Mouse (Mus musculus): ENCODE measurements at regions not wholly inside any gene's neighbourhood (a gene's known extent, or its start where the extent isn't known, plus 50 kb on each side); places are given as distances from the start of the nearest gene placed in this dataset.
A peak's percentile ranks its signal among the peaks of the same experiment; 100 is the strongest.

DNA sequence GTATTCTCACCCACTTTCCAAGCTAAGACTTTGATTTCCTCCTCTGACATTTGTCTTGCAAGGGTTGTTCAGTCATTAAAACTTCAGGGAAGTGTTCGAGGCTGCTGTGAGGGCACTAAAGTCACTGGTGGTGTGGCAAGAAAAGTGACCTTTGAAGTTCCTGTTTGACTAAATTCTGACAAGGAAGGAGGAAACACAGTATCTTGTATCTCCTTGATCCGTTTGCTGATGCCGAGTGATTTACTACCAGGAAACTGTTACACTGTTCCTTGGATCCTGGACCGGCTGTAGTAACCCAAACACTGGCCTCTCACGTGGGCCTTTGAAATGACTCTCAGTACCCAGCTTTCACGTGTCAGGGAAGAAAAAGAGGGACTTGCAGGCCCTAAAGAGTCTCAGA lies 53.5 kb upstream of the Ralgapa2 start:
- no peak for DNase-seq (ENCODE audit: low spot score)

DNA sequence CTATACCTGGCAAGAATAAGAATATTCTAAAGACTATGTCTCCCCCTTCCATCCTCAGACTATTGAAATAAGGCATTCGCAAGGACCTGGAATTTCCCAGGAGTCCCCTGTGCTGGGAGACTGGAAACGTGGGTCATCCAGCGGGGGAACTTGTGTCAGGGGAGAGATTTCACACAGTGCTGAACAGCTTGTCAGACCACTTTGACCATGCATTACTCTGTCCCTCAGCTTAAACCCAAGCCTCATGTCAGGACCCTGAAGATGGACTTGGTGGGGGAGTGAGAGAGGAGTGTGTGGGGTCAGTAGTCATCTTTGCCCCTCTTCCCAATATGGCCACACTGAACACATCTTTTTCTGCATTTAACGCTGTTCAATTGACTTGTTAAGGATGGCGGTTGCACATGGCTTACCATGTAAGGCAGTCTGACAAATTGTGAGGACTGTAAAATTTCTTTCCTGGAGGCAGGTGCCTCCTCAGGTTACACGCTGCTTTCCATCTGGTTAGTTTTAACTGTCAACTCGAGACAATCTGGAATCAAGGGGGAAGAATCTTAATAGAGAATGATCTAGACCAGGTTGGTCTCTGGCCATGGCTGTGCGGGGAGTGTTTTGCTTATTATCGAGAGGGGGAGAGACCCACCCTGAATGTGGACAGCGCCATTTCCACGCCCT lies 56.2 kb upstream of the Ralgapa2 start:
- no peak for DNase-seq (ENCODE audit: low spot score)

DNA sequence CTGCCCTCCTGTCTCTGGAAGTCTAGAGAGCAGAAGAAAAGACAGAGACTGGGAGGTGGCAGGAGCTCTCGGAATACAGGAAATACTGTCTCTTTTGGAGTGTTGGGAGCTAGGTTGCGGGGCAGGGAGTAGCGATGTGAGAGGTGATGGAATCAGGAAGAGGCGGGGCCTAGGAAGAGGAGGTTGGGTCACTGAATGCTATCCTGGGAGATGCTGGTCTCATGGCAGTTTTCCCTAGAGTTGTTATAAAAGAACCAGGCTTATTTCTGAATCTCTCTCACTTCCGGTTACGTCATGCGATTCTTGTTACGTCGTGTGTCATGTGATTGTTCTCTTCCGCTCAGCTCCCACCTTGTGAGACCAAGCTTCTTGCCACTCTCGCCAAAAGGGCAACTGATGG lies 58.9 kb upstream of the Ralgapa2 start:
- DNase-seq (ENCODE audit: low spot score): no peak

DNA sequence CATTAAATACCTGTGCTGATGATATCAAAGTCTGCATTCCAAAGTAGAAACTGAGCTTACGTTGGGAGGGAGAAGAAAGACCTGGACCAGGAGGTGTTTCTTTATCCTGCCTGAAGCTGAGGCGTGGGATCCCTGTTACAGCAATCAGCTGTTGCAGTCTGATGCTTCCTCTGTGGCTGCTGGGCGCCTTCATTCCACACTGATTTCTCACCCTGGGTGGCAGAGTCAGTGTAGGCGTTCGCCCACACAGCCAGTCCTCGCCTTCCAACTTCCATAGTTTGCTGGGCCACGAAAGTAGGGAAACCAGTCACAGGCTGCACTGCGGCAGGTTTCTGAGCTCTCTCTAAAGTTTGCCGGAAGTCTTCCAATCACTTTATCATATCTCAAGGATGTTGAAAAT lies 59.7 kb upstream of the Ralgapa2 start:
- DNase-seq (ENCODE audit: low spot score): no peak

DNA sequence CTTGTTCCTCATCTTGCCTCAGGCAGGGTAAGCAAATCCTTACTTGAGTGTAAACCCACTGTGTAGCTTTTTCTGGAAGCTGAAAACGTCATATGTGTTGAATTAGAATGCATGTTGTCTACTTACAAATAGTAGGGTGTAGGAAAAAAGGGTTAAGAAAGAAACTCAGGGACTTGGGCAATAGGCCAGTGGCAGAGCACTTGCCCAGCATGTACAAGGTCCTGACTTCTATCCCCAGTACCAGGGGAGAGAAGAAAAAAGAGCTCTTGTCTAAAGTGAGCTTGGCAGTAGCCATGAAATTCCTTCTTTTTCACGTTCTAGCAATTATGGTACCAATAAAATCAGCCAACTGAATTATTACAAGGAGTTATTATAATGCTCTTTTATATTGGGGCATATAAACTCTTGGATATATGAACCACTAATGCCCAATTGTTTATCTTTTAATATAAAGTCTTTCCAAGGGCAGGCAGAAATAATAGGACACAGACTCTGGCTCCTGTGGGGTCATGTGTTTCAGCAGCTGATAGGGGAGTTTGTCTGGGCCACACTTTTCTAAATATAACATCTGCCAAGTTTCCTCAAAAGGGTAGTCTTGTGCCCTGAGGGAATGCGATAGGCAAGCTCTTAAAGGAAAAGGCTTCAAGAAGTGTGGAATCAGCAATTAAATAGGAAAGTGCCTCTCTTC lies 63.6 kb upstream of the Ralgapa2 start:
- DNase-seq (ENCODE audit: low spot score): no peak

DNA sequence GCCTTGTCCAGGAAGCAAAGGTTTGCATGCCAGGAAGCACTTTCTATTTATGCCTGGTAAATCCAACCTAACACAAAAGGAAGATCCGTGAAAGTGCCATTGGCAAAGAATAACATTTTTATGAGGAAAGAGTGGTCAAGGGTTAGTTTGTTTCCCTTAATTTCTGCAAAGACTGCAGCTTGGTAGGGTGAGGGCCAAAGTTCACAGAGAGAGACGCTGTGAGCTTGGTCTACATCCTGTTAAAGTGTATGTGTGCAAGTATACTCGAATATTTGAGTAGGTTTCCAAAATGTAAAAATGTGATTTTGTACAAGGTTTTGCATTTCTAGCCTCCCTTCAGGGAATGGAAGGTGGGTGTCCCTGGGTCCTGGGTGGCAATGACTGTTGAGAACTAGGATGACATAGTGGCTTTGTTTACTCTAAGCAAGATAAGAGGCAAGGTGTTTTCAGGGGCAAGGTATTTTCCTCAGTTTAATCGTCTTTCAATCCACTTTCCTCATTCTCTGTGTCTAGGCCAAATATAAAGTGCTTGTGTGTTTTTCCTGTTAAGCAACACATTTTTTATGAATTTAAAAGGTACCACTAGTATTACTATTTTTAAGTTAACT lies 64.3 kb upstream of the Ralgapa2 start:
- DNase-seq (ENCODE audit: low spot score): no peak

DNA sequence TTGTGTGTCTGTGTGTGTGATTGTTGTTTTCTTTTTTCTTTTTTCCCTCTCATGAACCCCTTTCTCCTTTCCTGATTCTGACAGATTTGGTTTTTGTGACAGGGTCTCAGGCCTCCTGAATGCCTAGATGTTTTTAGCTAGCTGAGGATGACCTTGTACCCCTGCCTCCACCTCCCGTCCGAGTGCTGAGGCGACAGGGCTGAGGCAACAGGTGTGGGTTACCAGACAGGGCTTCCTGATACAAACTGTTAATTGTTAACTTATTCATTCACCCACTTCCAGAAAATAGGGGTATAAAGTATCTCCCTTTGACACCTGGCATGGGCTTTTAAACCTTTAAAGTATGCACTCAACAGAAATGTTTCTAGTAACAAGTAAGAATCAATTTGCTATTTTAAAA lies 65.0 kb upstream of the Ralgapa2 start:
- no peak for DNase-seq (ENCODE audit: low spot score)

DNA sequence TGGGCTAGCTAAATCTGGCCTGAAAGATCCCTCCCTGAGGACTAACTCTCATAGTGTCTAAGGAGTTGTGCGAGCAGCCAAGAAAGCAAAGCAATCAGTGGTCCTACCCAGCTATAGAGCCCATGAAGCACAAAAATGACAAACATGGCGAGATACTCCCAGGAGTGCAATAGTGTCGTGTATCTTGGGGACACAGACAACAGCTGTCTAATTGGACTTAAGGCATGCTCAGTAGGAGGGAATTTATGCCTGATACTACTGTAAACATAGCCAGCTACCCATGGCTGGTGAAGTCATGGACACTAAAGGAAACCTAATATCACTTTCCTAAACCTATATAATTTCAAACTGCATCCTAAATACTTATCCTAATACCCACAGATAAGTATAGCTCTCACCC lies 69.1 kb upstream of the Ralgapa2 start:
- no peak for DNase-seq (ENCODE audit: low spot score)

DNA sequence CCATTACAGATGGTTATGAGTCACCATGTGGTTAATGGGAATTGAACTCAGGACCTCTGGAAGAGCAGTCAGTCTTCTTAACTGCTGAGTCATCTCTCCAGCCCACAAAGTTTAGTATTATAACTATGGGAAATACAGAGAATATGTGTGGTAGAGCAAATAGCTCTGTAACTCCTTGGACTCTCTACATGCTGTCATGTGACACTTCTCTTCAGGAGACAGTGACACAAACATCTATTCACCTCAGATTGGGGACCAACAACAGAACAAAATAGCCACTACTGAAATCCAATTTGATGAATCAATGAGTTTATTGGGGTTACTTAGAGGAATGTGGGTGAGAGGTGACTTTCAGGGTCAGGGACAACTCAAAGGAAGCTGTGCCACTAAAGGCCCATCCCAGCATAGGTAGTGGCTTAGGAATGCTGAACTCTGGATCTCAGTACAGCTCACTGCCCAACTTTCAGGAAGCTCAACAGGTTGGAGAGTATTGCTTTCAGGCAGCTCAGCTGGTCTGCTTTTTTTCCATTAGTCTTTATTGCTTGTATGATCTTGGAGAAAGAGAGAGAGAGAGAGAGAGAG lies 71.8 kb upstream of the Ralgapa2 start:
- no peak for DNase-seq (ENCODE audit: low spot score)

DNA sequence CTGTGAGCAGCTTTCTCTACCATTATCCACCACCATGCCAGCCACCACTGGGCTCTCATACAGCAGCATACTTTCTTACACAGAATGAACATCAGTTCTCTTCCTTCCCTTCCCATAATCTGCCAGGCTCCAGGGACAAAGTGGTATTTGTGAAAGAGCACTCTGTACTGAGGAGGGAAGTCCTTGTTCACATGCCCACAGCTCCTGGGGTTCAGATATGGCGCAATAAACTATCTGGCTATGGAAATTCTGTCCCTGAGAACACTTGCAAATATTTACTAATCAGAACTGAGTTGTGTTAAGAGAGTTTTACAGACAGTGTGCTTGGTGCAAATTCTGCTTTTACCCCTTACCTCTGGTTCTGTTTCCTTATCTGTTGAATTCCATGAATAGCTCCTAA lies 74.2 kb upstream of the Ralgapa2 start:
- no peak for DNase-seq (ENCODE audit: low spot score)

DNA sequence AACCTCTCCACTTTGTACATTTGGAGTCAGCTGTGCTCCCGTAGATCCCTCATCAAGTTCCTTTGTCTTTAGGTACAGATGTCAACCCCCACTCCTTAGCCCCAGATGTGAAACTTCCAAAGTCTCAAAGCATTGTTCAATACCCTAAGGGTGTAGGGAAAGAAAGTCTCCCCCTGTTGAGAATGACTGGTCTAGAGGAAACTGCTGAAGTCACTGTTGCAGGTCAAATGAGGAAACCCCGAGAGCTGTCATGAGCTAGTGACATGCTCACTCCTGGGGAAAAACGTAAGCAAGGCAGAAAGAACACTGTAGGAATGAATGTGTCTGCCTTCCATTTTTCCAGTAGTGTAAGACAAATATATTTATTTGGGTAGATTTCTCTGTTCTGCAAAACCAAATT lies 74.8 kb upstream of the Ralgapa2 start:
- no peak for DNase-seq (ENCODE audit: low spot score)

DNA sequence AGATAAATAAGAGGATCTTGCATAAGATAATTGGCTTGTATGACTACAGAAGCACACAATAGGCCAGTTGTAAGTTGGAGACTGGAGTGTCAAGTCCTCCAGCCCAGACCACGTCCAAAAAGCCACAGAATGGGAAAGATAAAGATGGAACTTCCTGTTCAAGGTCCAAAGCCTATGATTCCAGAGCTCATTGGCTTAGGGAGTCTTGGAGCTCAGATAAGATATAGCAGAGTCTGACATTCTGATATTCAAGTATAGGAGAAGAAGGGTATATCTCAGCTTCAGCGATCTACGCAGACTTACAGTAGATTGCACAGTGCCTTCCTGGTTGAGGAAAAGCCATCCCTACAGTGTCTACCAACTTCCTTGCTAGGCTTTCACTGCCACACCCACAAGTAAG lies 77.7 kb upstream of the Ralgapa2 start:
- DNase-seq (ENCODE audit: low spot score): no peak

DNA sequence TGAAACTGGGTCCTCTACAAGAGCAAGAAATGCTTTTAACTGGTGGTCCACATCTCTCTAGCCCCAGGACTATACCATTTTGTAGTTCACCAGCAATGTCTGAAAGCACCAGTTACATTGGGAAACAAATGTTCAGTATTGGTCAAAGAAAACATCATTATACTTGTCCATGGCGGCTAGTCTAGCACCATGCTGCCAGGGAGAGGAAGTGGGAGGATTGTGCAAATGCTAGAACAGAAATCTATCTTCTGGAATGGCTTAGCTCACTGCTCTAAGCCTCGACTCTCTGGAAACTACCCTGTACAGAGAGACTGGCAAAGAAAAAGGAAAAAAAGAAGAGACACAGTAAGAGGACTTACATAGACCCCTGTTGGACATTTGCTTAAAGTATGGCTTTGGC lies 81.1 kb upstream of the Ralgapa2 start:
- no peak for DNase-seq (ENCODE audit: low spot score)

DNA sequence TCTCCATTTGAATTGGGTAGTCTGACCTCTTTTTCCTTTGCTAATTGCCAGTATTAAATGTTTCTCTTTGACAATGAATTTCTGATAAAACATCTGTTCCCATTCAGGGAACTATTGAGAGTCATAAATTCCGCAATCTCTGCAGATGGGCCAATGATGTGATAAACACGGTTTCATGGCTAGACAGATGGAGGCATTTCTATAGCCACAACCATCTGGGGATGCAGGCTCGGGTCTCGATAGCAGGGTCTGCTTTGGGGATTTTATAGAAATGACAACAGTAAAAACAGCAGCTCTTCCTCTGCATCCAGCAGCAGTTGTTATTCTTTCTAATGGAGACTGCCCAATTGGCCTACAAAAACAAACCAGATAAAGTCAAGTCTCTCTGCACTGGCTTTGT lies 82.1 kb upstream of the Ralgapa2 start:
- no peak for DNase-seq (ENCODE audit: low spot score)

DNA sequence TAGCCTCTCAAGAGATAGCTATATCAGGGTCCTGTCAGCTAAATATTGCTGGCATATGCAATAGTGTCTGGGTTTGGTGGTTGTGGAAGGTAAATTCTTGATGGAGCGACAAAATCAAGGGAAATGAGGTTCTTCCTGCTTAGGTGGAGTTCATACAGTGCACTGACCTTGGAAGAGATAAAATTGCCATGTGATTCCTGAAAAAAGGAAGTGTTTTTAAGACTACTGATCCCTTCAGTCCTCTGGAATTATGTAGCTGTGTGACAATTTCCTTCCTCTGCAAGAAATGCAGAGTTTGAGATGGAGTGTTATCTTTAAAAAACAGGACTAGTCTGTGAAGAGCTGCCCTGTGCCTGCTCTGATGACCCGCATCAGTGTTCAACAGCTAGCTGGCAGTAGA lies 83.5 kb upstream of the Ralgapa2 start:
- DNase-seq (ENCODE audit: low spot score): no peak

DNA sequence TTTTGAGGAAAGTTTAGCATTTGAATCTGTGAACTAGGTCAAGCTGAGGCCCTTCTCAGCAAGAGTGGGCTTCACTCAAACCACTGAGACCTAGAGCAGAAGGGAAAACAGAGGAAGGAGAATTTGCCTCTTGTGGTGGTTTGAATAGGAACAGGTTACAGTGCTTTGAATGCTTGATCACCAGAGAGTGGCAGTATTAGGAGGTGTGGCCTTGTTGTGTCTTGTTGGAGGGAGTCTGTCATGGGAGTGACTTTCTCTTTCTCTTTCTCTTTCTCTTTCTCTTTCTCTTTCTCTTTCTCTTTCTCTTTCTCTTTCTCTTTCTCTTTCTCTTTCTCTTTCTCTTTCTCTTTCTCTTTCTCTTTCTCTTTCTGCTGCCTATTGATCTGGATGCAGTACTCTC lies 94.0 kb upstream of the Ralgapa2 start:
- DNase-seq (ENCODE audit: low spot score): no peak

DNA sequence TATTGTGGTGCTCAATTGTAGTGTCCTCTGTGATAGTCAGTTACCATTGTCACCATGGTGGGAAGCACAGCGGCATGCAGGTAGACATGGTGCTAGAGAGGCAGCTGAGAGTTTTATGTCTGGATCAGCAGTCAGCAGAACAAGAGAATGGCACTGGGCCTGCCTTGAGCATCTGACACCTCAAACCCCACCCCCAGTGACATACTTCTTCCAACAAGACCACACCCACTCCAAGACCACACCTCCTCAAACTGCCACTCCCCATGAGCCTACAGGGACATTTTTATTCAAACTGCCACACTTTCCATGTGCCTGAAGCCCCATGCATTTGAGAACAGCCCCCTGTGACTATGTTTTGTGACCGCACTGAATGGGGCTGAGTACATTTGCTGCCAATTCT lies 98.8 kb upstream of the Ralgapa2 start:
- DNase-seq (ENCODE audit: low spot score): no peak

DNA sequence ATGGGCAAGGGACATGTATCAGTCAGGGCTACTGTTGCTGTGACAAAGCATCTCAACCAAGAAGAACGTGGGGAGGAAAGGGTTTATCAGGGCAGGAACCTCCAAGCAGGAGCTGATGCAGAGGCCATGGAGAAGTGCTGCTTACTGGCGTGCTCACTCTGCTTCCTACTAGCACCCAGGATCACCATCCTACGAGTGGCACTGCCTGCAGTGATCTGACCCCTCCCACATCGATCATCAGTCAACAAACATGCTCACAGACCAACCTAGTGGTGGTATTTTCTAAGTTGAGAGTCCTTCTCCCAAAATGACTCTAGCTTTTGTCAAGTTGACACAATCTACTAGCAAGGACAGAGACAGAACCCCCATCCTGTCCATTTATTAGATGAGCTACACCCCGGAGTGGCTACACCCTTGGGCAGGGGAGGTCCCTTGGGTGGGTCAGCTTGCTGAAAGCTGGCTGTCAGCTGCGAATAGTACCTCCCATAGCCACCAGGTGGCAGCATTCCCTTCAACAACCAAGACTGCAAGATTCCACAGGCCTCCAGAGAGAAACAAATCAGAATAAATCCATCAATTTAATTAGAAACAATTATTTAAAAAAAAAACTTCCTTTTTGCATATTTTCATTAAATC lies 99.9 kb upstream of the Ralgapa2 start:
- peak; percentile 58 for DNase-seq (ENCODE audit: low spot score)

DNA sequence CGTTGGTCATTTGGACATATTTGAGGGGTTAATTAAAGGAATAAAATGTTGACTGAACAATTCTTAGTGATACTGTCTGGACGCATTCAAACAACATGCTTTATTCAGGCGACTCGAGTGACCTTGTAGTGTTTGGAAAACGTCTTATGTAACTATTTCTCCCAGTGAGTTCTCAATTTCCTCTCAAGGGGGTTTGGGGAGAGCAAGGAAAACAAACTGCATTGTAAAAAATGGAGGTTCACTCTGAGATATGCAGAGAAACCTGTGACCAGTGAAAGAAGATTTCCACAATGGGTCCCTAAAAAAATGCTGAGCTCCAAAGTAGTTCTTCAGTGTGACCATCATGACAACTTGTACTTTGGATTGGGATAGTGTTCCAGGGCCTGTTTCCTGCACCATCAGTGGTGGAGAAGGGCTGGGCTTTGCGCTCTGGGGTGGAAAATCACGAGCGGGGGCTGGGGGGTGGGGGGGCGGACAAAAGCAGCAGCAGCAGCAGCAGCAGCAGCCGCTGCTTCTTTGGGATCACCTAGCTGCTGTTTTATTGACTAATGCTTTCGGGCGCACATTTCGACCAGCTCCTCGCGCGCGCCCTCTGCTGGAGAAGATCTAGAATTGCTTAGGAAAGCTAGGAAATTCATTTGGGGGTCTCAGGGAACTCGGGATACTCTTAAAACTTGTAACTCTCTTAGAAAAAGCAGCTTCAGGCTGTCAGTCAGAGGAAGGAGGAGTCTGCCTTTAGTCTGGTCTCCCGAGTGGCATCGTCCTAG lies 100.6 kb upstream of the Ralgapa2 start:
- peak; percentile 19 for DNase-seq (ENCODE audit: low spot score)

DNA sequence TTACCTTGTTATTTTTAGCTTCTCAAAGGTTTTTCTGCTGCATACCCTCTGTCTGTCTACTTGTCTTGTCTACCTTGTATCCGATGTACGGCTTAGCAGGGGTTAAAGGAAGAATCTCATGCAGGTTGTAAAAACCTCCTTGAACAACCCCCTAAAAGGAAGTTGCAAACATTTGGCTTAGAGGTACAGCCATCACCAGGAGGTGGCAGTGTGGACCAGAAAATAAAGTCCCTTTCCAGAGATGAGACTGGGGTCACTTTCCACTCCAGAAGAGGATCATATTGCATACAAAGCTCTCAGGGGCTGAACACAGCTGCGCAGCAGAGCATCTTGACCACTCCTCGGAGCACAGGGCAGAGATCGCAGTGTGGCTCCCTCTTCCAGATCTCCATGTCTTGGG lies 109.0 kb upstream of the Ralgapa2 start:
- DNase-seq (ENCODE audit: low spot score): peak; percentile 38

DNA sequence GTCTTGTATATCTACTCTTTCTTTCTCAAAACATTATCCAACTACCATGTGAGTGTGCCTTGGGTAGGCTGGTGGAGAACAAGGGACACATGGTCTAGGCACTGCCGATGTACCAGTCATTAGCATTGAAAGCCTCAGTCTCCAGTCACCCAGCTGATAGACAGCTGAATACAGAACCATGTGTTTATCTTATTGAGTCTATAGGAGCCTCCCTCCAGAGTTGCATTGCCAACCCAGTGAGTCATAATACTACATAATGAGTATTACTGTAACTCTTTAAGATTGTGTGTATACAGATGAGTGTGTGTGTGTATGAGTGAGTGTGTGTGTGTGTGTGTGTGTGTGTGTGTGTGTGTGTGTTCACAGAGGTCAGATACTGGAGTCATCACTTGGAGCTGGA lies 110.9 kb upstream of the Ralgapa2 start:
- DNase-seq (ENCODE audit: low spot score): no peak

DNA sequence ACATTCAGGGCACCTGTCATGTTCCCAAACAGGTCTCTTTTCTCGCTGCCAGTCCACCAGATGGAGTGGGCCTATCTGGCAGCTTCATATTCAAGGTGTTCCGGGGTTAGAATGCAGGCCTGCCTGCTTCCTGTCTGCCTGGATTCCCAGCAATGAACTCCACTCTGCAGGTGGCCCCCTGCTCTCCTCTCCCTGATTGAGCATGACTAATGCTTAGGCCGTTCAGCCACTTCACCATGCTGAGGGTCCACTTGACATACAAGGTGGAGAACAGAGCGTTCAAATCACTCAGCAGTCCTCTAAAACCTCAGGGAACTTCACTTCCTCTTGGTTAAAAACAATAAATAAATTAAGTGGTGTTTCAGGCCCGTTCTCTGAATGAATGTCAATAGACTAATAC lies 112.1 kb upstream of the Ralgapa2 start:
- DNase-seq (ENCODE audit: low spot score): no peak
